Mouse (Mus musculus) heart, postnatal 0 days (tissue): ENCODE measurements around the gene Ncaph.

Source experiments
- CTCF ChIP-seq: IDR thresholded peaks from 2 replicates; pipeline ENCODE4 v1.5.1; 2016; ENCODE audit warnings: antibody characterized with exemption, control low read depth, low read depth
- EP300 ChIP-seq: IDR thresholded peaks from 2 replicates; pipeline ENCODE4 v1.6.1; 2016; ENCODE audit warnings: antibody characterized with exemption, low read depth

DNA sequence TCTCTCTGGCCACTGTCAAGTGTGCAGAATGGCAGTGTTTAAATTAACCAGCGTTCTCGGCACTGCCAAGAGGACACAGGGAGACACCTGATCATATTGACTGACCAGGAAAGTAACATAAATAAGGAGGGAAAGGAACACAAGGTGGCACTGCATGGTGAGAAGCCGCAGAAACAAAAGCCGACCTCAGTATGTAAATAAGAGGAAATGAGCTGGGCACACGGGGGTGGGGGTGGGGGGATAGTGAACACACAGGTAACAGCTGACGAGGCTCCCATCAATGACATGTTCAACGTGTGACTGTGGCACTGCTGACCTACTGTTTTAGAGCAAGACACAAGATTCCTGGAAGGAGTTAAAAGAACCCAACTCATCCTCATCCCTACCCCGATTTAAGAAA lies 2.4 kb downstream of the Ncaph start:
- TF ChIP-seq CTCF (no peak), EP300 (no peak)
